Mouse (Mus musculus) layer of hippocampus, adult 11-12 months (tissue): Measurements from ENCODE around the gene Gpc2.

Source experiments
- DNase-seq: peaks from one replicate; pipeline ENCODE4 v3.0.0; 2022; ENCODE audit warnings: low spot score

The Gpc2 gene

DNA sequence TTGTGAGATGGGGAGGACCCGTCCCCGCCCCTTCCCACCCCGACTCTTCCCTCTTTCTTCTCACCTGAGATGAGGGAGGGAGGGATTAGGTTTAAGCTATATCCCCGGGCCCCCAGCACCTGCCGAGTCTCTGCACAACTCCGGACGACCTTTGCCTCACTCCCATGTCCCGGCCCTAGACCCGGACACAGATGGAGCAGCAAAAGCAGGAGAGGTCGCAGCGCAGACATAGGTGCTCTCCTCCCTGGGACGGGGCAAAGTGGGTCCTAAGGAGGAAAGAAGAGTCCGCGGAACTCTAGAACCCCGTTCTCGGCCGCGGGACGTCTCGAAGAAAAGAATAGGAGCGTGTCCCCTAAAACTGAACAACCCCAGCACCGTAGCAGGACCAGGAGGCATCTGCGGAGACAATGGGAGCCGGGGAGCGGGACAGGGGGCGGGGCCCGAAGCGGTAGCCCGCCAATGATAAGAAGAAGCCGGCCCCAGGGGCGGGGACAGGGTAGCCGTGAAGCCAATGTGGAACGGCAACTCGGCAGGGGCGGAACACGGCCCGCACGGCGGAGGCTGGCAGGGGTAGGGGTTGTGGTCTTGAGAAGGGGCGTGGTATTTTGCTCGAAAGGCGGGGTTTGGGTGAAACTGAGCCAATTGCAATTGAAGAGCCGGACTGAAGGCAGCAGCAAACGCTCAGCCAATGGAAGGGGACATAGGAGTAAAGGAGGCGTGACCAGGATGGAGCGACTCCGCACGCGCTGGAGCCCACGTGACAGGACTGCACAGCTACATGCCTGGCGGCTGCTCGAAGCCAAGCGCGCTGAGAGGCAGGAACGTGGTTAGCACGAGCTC, at the start of gene Gpc2, which contains the start of the genes Gm43720 and Stag3:
TSS of gene Gpc2 (minus strand) at position 421 of the 840 bp plus-strand sequence.
TSS of gene Gm43720 (minus strand) at position 374 of the 840 bp plus-strand sequence.
TSS of gene Stag3 (plus strand) at position 656 of the 840 bp plus-strand sequence.
- DNase-seq = peak; percentile 80

- DNase-seq = no peak
Measured at GRCm38 (mm10) chr5:138312795-138313194, 33.0 kb upstream of the Gpc2 start.

GRCm38 (mm10) chr5:138299613-138300012, 19.8 kb upstream of the Gpc2 start:
- no peak for DNase-seq

DNA sequence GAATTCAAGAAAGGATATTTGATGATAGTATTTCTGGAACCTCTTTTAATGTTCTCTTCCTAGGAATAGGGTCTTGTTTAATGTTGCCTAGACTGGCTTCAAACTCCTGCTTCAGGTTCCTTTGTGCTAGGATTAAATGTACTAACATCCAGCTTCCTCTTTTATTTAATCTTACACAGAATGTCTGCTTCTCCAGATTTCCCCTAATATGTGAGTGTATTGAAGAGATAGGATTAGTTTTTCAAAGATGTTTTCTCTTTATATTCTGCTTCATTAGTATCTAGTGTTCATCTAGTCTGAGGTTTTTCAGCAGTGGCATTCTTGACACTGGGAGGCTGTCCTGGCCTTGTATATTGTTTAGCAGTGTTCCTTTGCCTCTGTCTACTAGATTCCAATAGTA, 14.4 kb upstream of the Gpc2 start:
- DNase-seq = no peak

DNA sequence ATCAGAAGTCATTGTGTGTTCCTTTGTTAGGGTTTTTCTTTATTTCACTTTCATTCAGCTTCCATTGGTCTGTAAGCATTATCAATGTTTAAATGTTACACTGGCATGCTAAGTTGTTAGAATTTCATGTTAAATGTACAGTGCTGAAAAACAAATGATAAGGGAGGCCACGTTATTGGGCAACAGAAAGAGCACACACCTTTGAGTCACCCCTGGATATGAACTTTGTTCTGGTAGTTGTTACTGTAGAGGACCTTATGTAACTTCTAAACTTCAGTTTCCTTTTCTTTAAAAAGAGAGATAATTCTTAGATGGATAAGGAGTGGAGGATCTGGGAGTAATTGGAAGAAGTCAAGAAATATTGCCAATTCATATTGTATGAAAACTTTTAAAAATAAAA, 11.8 kb upstream of the Gpc2 start:
- no peak for DNase-seq

DNA sequence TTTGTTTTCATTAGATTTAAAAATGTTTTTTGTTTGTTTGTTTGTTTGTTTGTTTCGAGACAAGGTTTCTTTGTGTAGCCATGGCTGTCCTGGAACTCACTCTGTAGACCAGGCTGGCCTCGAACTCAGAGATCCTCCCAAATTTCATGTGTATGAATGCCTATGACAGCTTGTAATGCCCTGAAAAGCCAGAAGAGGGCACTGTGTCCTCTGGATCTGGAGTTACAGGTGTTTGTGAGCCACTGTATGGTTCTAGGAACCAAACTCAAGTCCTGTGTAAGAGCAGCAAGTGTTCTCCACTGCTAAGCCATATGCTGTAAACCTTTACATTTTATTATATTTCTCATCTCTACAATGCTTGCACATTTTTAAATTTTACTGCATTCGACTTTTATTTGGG, 8.1 kb upstream of the Gpc2 start:
- no peak for DNase-seq

- no peak for DNase-seq
Measured at GRCm38 (mm10) chr5:138283540-138283939, 3.7 kb upstream of the Gpc2 start.

DNA sequence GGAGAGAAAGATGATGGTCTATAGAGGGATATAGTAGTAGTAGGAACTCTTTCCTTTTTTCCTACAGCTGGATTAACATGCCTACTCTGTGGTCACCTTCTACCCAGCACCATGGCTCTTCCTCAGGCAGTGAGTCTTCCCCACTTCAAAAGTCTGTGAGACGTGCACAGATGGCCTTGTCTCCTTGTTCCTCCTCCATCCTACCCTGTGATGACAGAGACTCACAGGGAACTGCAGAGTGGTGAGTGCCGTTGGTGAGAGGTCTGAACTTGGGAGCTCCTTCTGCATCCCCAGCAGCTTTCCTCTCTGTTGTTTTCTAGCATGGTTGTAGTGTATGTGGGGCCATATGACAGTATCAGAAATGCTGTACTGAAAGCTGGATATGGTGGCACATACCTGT, 2.0 kb upstream of the Gpc2 start:
- DNase-seq = no peak

DNA sequence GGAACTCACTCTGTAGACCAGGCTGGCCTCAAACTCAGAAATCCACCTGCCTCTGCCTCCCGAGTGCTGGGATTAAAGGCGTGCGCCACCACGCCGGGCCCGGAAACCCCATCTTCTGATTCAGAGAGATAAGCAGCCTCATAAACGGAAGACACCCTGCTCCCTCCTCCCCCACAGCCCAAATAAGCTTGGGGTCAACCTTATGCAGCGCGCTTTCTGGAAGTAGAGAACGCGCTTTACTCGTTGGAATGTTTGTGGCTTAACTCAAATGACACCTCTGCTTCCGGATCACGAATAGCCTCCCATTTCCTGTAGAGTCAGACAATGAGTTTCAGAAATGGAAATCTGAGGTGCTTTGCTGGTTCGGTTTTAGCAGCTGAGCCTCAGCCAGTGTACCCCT, 1.0 kb upstream of the Gpc2 start:
- DNase-seq = no peak

DNA sequence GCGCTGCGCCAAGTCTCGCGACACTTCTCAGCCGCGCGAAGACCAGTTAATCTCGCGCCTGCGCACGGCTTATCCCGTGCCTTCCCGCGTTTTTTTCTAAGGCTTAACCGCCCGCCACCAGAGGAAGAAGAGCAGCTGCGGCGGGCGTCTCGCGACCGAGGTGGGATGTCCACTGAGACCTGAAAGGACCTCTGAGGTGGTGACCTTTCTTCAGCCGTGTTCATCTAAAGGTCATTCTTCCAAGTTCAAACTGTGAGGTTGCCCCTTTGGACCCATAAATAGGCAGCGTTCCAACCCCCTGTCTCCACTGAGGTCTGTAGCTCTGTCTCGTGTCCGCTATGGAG, 592 bp upstream of the Gpc2 start:
- no peak for DNase-seq

DNA sequence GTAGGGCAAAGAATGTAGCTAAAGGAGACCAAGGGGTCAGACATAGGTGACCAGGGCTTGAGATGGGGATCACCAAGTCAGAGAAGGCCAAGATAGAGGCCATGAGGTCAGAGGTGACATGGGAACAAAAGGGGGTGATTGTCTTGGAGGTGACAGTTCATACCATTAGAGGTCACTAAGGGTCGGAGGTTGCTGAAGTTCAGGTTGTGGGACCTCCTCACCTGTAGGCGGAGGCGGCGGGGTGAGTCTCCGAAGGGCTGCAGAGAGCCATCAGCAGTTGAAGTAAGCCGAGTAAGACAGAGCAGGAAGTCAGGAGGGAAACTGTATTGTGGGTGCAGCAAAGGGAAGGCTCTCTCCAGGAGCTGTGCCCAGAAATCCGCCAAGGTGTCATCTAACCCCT, 1.8 kb downstream of the Gpc2 start:
- no peak for DNase-seq

DNA sequence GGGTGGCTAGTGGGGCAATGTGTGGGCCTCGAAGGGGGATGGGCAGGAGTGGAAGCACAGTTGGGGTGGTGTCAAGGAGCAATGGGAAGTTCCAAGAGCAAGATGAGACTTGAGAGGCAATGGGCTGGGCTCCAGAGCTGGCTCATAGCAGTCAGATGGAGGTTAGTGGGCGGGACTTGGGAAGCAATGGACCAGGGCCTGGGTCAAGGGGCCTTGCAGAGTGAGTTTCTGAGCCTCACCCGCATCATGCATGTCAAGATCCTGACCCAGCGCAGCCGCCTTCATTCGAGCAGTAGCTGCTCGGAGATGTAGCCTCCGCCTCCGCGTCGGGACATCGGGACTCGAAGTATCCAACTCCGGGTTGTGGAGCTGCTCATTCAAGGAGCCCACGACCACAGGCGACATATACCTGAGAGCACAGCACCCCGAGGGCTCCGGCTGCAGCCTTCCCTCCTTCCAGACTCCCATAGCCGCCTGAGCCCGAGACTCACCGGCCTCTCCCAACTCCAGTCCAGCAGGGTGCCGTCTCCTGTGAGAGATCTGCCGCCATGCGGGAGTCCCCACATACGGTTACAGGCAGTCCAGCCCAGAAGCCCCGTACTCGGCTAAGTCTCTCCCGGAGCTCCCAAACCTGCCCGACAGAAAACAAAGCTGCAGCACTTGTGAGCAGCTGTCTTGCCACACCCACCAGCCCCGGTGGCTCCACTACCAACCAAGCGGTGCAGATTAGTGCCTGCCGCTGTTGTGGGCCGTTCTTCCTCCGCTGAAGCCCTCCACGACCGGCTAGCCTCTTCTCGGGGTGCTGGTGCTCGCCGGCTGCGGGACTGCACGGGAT, 4.4 kb downstream of the Gpc2 start:
- no peak for DNase-seq

- DNase-seq = no peak
Measured at GRCm38 (mm10) chr5:138274186-138274585, 5.6 kb downstream of the Gpc2 start.

- peak; percentile 6 for DNase-seq
Measured at GRCm38 (mm10) chr5:138272409-138272923, 7.3 kb downstream of the Gpc2 start, which contains the start of gene Gal3st4. TSS of gene Gal3st4 (minus strand) at chr5:138272840.

DNA sequence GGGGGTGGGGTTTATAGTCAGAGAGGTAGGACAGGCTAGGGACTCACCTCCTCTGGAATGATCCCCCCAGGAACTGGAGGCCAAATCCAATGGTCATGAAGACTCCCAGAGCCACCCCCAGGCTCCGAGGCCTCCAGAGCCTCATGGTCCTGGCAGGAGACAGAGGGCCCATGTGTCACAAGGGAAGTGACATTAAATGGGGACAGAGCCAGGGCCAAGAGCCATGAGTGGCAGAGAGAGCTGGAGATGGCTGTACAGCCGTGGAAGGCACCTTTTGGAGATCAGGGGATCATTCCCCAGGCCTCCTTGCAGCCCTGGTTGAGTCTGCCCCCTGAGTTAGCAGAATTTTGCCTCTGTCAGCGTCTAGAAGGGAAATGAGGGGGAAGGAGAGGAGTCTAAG, 8.6 kb downstream of the Gpc2 start:
- no peak for DNase-seq

DNA sequence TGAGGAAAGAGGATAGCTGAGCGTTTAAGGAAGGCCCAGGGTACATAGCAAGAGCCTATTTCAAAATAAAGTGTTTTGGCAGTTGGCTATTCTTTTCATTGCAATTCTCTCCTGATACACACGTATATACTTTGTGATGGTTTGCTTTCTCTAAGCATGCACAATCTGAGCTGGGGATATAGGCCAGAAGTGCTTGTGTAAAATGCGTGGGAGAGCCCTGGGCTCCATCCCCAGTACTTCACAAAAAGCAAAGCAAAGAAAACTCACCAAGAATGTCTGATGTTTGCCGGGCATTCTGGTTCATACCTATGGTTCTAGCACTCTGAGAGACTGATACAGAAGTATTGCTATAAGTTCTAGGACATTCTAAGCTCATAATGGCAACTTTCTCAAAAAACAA, 10.8 kb downstream of the Gpc2 start:
- DNase-seq = no peak

- no peak for DNase-seq
Measured at GRCm38 (mm10) chr5:138267114-138267513, 12.7 kb downstream of the Gpc2 start.

DNA sequence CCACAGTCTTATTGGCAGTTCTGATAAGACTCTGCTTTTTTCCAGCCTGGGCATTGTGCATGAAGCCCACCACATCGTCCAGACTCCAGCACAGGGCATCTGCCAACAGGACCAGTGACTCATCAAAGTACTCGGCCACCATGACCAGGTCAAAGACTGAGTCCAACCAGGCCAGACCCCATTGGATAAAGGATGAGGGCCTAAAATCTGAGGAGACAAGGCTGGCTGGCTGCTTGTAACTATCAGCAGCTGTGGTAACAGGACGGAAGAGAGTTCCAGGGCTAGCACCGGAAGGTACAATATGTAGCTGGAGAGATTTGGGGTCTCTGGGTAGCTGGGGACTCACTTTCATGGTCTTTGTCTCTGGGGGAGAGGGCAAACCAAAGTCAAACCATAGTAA, 14.1 kb downstream of the Gpc2 start:
- DNase-seq = no peak

DNA sequence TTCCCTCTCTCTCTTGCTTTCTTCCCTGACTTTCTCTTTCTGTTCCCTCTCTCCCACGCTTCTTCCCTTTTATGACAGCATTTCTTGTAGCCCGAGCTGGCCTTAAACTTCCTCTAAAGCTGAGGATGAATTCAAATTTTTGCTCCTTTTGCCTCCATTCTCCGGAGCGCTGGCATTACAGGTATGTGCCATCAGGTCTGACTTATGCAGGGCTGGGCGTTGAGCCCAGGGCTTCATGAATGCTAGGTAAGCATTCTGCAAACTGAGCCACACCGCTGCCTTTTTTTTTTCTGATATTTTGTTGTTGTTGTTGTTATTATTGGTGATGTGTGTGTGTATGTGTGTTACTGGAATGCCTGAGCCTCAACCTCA, 15.6 kb downstream of the Gpc2 start:
- DNase-seq = no peak

DNA sequence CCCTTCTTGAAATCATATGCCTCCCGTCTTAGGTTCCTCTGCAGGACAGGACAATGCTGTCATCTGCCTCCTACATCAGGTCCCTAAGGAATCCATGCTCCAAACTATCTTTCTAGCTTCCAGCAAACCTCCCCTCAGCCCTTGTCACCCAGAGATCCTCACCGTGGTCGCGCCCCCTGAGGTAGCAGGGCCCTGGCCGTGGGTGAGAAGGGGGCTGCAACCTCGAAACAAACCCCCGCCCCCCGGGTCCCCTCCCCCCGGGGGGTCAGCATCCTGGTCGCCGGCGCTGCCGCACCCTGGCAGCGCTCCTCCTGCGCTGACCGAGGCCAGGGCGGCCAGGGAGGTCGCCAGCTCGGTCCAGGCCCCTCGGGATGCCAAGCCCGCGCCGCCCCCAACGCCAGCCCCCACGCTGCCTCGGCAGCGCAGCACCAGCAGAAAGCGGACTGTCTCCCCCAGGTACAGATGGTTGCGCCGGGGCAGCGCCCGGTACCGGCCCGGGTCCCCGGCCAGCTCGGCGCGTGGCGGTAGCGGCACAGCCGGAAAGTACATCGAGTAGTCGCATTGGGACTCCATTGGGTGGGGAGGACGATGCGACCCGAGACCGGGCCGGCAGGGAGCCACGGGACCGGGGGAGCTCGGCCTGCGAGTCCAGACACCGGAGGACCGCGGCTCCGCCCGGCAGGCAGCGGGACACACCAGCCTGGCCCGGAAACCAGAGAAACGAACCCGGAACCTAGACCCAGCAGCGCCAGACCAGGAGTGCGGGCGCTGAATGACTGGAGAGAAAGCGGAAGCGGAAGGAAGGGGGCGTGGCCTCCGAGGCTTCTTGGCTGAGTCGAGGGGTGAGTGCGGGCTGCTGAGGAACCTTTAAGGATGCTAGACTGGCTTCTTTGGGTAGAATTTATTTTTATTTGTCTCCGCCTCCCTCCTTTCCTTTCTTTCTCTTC, 16.3 kb downstream of the Gpc2 start, which contains the start of gene BC037034:
TSS of gene BC037034 (minus strand) at position 774 of the 947 bp plus-strand sequence.
- peak; percentile 94 for DNase-seq

- peak; percentile 10 for DNase-seq
Measured at GRCm38 (mm10) chr5:138262582-138263240, 17.1 kb downstream of the Gpc2 start.
